Mouse (Mus musculus) cerebellum, adult 2 months (tissue): ENCODE measurements around the gene Gpld1.

Experiments used
- CTCF ChIP-seq: fragments of 200-500 bp; IDR thresholded peaks from 2 replicates; pipeline ENCODE4 v1.5.1; 2011; ENCODE audit warnings: low read depth, mild to moderate bottlenecking, control low read depth, low read length, moderate library complexity, borderline replicate concordance; ENCODE audit not compliant: insufficient read depth
- POLR2A ChIP-seq: fragments of 200-500 bp; IDR thresholded peaks from 2 replicates; pipeline ENCODE4 v1.6.1; 2011; ENCODE audit warnings: low read length, control low read depth, borderline replicate concordance; ENCODE audit not compliant: insufficient read depth

DNA sequence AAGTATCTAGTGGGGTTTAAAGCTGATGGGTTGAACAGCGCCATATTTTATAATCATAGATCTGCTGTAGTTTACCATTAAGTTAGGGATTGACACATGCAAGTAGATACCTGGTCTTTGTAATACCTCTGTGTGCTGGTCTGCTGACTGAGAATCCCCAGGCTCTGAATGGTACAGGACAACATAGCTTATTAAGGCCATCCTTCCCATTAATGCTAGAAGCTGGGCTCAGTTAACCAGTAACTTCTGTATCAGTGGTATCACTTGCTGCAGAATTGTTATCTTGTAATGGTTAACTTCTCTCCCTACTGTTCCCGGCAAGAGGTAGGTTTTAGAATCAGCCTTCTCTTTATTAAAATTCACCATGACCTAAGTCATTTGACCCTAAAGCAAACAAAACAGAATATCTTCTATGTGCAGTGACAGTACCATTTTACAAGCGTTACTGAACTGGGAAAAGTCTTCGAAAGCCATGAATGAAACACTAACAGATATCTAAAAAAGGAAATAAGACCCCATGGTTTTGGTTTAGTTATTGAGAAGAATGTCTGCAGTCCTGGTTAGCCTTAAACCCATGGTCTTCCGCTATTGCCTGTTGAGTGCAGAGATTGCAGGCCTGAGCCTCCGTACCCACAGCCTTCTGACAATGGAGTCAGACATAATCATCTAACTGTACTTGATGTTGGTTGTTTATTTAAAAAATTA lies 83.6 kb downstream of the Gpld1 start:
- TF ChIP-seq CTCF (no peak), POLR2A (no peak)
